Mouse (Mus musculus) liver, adult 2 months (tissue): ENCODE data around the gene Tff1. TPM values are rescaled to one million over a fixed set of nuclear protein-coding genes. Genes with fewer than 3 reads are reported as not detected.

Source experiments
- DNase-seq: peaks from one replicate; pipeline ENCODE4 v3.0.0-alpha.2; 2011; ENCODE audit warnings: low read depth, low spot score; ENCODE audit errors: extremely low read depth
- H3K27ac ChIP-seq: fragments of 200-500 bp; replicated peaks from 2 replicates; pipeline ENCODE4 v1.5.1; 2012; ENCODE audit warnings: low read depth, mild to moderate bottlenecking, control low read depth, inconsistent platforms, low read length; ENCODE audit not compliant: insufficient read depth
- H3K27me3 ChIP-seq: fragments of 200-500 bp; 2 replicates; pipeline ENCODE4 v1.6.1; 2012; ENCODE audit warnings: mild to moderate bottlenecking, moderate library complexity, low read length, inconsistent platforms; ENCODE audit not compliant: control insufficient read depth, insufficient read depth
- H3K36me3 ChIP-seq: fragments of 200-500 bp; 2 replicates; pipeline ENCODE4 v1.6.1; 2012; ENCODE audit warnings: low read length, inconsistent platforms; ENCODE audit not compliant: control insufficient read depth, insufficient read depth
- H3K4me1 ChIP-seq: fragments of 200-500 bp; 2 replicates; pipeline ENCODE4 v1.6.1; 2011; ENCODE audit warnings: low read length; ENCODE audit not compliant: control insufficient read depth, insufficient read depth
- H3K4me3 ChIP-seq: fragments of 200-500 bp; 2 replicates; pipeline ENCODE4 v1.5.1; 2011; ENCODE audit warnings: low read depth, mild to moderate bottlenecking, control low read depth, low read length, moderate library complexity; ENCODE audit not compliant: insufficient read depth
- H3K79me2 ChIP-seq: fragments of 200-500 bp; 2 replicates; pipeline ENCODE4 v1.6.1; 2012; ENCODE audit warnings: inconsistent platforms, mild to moderate bottlenecking, low read length, moderate library complexity; ENCODE audit not compliant: control insufficient read depth, insufficient read depth
- H3K9ac ChIP-seq: fragments of 200-500 bp; 2 replicates; pipeline ENCODE4 v1.6.1; 2012; ENCODE audit warnings: low read depth, mild to moderate bottlenecking, control low read depth, inconsistent platforms, low read length
- CTCF ChIP-seq: fragments of 200-500 bp; IDR thresholded peaks from 2 replicates; pipeline ENCODE4 v1.5.1; 2011; ENCODE audit warnings: low read depth, low read length, control low read depth
- POLR2A ChIP-seq: fragments of 200-500 bp; IDR thresholded peaks from 2 replicates; pipeline ENCODE4 v1.6.1; 2011; ENCODE audit warnings: low read length, control low read depth; ENCODE audit not compliant: insufficient read depth; ENCODE audit errors: extremely low read depth
- WGBS: fragments of 180-500 bp; shearing (Covaris S2); methylation state at CpG from one replicate; pipeline ENCODE4 v1.1.7; 2018; 5-methylcytosine and 5-hydroxymethylcytosine counted together
- polyA plus RNA-seq: library from polyadenylated mRNA; depleted of rRNA; stranded (reverse); fragments of >200 nt; gene quantifications from 2 replicates; pipeline ENCODE4 v1.2.3, GENCODE M21; 2012
- total RNA-seq: library from RNA; depleted of rRNA; stranded (reverse); fragments of >200 nt; gene quantifications from 2 replicates; pipeline ENCODE4 v1.2.3, GENCODE M21; 2014

Tff1 gene
- total and polyA plus RNA-seq, 2 experiments: 0.13 TPM; not detected in 1

DNA sequence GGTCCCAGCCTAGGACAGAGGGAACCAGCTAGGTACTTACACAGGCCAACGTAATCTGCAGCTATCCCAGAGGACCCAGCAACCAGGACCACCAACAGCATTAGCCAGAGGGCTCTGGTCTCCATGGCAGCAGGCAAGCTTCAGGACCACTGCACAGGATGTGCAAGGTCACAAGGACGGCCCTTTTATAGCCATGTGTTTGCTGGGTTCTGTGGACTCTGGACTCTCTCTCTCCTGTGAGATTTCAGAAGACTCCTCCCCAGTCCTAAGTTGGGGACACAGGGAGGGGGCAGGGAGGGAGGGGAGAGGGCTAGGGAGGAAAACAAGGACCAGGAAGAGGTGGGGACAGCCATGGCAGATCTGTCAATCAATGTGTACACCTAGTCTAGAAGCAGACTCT is 35.6 kb downstream of the Tff1 start, which contains the start of gene Tff3:
Tff3 (minus strand) TSS at position 195 of the 400 bp plus-strand sequence.
- no peak for TF ChIP-seq POLR2A
- no peak for TF ChIP-seq CTCF
- no peaks in the 10 kb centered on the region for H3K79me2 ChIP-seq
- DNase-seq: no peak
- no peak within 1 kb of the TSS for H3K9ac ChIP-seq
- H3K4me1 ChIP-seq: peaks cover 7% of the 10 kb centered on the region; the same call in 1 of the 2 replicates
- no peak within 1 kb of the TSS for H3K27ac ChIP-seq
- no peaks in the 10 kb centered on the region for H3K27me3 ChIP-seq
- WGBS: 29% methylated on average over 2 of the region's 2 CpGs
- no peaks in the 10 kb centered on the region for H3K36me3 ChIP-seq
- H3K4me3 ChIP-seq: no peak within 1 kb of the TSS

DNA sequence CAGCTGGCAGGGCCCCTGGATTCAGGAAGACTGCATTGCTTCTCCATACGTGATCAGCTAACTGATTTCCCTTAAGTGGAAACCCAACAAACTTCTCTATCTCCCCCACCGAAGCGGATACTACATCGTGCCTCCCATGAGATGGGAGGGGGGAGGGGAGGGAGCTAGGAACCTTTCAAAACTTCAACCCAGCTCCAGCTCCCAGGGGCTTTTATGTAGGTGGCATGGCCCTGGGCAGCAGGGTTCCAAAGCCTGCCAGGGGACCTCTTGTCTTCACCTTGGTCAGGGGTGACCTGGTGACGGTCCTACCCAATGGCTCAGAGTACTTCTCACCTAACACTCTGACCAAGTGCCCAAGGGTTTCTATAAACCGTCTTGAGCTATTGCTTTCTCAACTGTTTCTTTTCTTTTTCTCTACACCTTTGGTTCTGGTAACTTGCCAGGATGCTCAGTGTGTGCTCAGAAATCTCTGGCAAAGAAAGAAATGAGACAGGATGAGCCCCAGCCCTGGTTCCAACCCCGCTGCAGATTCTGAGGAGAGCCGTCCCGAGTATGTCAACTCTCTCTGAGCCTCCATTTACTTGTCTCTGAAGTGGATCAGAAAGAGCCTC is 36.3 kb downstream of the Tff1 start:
- Histone ChIP-seq H3K27ac (no peak overlapping the region), H3K4me3 (no peak overlapping the region), H3K79me2 (no peaks in the 10 kb centered on the region), H3K9ac (no peak overlapping the region), H3K36me3 (no peaks in the 10 kb centered on the region), H3K27me3 (no peaks in the 10 kb centered on the region), H3K4me1 (peaks cover 2% of the 10 kb centered on the region; the same call in 1 of the 2 replicates)
- no peak for DNase-seq
- 83% methylated on average over 9 of the region's 9 CpGs for WGBS
- TF ChIP-seq CTCF (no peak), POLR2A (no peak)

DNA sequence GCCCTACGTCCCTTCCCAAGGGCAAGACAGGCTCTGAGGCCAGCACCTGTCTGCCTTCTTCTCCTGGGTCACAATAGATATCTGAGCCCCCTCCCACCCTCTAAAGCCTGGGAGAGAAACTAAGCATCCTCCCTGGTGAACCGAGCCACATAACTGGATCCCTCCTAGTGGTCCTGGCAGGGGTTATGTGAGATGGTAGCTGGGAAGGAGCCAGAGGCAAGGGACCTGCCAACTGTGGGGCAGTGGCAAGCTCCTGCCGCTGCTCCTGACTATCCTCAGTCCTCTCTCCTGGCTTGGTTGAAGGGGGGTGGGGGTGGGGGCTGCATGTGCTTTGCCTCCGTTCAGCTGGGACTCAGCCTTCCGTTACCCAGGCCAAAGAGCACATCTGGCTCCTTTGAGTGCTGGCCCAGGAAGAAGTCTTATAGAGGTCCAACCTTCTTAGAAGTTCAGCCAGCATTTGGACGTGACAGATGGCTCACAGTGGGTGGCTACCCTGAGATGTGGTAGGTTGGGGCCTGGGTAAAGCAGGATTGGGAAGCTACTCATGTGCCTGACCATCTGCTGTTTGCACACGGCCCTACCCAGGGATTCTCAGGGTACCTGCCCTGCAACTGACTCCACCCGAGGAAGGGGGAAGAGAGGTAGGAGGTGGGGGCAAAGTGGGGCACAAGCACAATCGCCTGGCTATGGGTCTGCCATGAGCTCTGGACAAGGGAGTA is 39.4 kb downstream of the Tff1 start:
- Histone ChIP-seq H3K4me3 (no peak overlapping the region), H3K27me3 (no peaks in the 10 kb centered on the region), H3K9ac (no peak overlapping the region), H3K36me3 (no peaks in the 10 kb centered on the region), H3K4me1 (no peaks in the 10 kb centered on the region), H3K79me2 (no peaks in the 10 kb centered on the region), H3K27ac (no peak overlapping the region)
- no peak for DNase-seq
- 76% methylated on average over 9 of the region's 9 CpGs for WGBS
- no peak for TF ChIP-seq POLR2A
- TF ChIP-seq CTCF: no peak

DNA sequence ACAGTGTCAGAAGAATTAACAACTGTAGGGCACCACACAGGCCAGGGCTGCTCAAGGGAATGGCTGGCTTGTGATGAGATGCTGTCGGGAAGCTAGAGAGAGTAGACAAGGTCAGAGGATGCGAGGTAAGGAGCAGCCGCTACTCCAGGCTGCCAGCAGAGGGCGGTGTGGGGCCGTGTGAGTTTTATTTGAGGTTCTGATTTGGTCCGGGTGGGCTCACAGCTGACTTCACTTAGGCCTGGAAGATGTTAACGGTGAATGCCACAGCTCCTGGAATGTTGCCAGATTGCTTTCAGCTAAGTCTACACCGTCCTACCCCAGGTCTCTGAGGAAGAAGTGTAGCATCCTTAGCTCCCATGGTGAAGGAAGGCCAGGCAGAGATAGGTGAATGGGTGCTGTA is 43.1 kb downstream of the Tff1 start:
- Histone ChIP-seq H3K4me1 (no peaks in the 10 kb centered on the region), H3K9ac (no peak overlapping the region), H3K27ac (no peak overlapping the region), H3K27me3 (no peaks in the 10 kb centered on the region), H3K79me2 (no peaks in the 10 kb centered on the region), H3K4me3 (no peak overlapping the region), H3K36me3 (no peaks in the 10 kb centered on the region)
- TF ChIP-seq POLR2A (no peak), CTCF (peak; percentile 95)
- 9% methylated on average over 8 of the region's 8 CpGs for whole genome bisulfite sequencing
- DNase-seq: no peak

DNA sequence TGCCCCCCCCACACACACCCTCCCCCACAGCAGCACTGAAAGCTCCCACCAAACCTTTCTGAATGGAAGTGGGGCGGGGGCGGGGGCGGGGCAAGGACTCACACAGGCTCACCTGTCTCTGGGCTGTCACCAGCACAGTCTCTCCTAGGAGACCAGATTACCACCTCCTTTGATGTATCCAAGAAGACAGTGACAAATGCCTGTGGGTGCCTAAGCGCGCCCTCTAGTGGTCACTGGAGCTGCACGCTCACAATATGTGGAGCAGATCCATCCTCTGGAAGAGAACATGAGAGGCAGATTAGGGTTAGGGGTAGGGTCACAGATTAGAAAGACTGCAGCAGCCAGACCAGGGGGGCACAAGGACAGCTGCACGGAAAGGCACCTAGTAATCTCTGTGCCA is 45.6 kb downstream of the Tff1 start:
- Histone ChIP-seq H3K27me3 (no peaks in the 10 kb centered on the region), H3K4me1 (no peaks in the 10 kb centered on the region), H3K9ac (no peak overlapping the region), H3K4me3 (no peak overlapping the region), H3K27ac (no peak overlapping the region), H3K79me2 (no peaks in the 10 kb centered on the region), H3K36me3 (no peaks in the 10 kb centered on the region)
- TF ChIP-seq POLR2A: no peak
- TF ChIP-seq CTCF: peak; percentile 92
- WGBS: 1% methylated on average over 7 of the region's 7 CpGs
- peak; percentile 29 for DNase-seq

DNA sequence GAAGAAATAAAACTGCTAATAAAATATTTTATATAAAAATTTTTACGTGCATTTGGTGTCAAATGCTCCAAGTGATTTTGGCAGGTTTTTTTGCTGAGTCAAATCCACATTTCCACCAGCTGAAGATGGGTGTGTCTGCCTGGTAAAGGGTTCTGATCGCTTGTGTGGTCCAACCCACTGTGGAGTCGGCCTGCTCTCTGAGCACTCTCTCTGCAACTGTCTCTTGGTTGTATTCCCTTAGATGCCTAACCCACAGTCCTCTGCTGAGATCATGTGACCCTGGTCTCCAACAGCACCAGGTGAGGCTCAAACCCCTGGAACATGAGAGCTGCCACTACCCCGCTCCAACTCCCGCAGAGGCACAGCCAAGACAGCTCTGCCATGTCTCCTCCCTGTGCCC is 47.1 kb downstream of the Tff1 start:
- no peaks in the 10 kb centered on the region for H3K27me3 ChIP-seq
- H3K36me3 ChIP-seq: no peaks in the 10 kb centered on the region
- no peak overlapping the region for H3K27ac ChIP-seq
- TF ChIP-seq CTCF (no peak), POLR2A (no peak)
- H3K4me1 ChIP-seq: no peaks in the 10 kb centered on the region
- no peak for DNase-seq
- no peak overlapping the region for H3K4me3 ChIP-seq
- 88% methylated on average over 5 of the region's 5 CpGs for WGBS
- H3K9ac ChIP-seq: no peak overlapping the region
- H3K79me2 ChIP-seq: no peaks in the 10 kb centered on the region
